Mouse (Mus musculus): ENCODE data around the gene Rufy2. TPM values are rescaled to one million over a fixed set of nuclear protein-coding genes. Genes with fewer than 3 reads are reported as not detected.
A peak's percentile ranks its signal among the peaks of the same experiment; 100 is the strongest.

The Rufy2 gene
- total RNA-seq, 2 experiments from 2014 or later, result 68.9 to 74.6 TPM

DNA sequence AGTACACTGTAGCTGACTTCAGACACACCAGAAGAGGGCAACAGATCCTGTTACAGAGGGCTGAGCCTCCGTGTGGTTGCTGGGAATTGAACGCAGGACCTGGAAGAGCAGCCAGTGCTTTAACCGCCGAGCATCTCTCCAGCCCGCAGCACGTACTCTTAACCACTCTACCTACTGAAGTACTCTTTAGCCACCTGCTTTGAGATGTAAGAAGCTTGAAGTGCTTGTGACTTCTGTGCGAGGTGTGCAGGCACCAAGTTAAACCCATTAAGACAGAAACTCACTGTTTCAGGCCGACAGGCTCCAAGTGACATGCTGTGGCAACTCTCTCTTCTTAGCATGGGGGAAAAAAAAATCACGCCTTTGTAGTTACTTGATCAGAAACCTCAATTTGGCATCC, 34.1 kb downstream of the Rufy2 start:
- DNase-seq (ENCODE audit: low spot score in 2 of 2), result no peak

GRCm38 (mm10) chr10:63019304-63019703, 39.3 kb downstream of the Rufy2 start:
- DNase-seq (ENCODE audit: low spot score in 2 of 2), result no peak

GRCm38 (mm10) chr10:63021702-63022101, 41.7 kb downstream of the Rufy2 start:
- no peak for DNase-seq (ENCODE audit: low spot score in 2 of 2)

DNA sequence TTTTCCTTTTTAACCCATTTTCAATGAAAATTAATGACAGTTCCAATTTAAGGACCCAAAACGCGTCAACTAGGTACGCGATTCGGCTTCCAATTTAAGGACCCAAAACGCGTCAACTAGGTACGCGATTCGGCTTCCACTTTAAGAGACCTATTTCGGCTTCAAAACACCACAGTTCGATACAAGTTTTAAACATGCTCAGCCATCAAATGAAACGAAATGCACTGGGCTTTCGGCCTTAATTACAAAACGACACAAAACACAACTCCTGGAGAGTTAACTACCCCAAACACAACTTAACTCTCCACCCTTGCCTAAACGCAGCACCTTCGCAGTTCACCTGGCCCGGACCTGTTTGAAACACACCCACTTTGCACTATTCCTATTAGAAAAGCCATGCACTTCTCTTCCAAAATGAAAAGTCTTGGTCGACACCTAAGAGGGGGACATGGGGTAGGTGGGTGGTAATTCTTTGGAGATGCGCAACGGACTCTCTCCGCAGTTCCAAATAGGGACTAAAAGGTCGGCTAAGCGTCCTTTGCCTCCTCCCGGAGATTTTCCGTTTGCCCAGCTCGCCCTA, 42.6 kb downstream of the Rufy2 start:
- DNase-seq (ENCODE audit: low spot score in 2 of 2), result no peak

DNA sequence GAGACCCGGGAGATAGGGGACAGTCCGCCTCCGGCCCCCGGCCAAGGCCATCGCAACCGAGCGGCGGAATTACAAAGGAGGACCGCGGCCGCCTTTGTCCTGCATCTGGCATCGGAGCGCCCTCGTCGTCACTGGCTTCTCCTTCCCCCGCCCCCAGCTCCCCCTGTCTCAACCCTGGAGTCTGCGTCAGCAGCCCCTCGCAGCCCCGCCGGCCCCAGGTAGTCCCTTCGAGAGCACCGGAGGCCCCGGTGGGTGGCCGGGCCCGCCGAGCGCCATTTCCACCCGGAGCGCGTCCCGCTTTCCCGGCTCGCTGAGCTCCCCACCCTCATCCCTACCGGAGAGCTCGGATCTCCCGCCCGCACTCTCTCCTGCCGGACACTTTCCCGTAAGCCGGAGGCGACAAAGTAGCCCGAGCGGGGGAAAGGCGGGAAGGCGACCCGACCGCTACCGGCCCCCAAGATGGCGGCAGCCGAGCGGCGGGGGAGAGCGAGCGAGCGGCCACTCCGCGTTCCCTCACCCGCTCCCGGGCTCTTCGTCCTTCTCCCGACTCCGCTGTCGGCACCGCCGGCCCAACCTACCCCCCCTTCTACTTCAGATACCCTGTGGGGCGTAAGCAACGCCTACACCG, 43.2 kb downstream of the Rufy2 start:
- DNase-seq (ENCODE audit: low spot score in 2 of 2), result peak; percentile 64 to 69

DNA sequence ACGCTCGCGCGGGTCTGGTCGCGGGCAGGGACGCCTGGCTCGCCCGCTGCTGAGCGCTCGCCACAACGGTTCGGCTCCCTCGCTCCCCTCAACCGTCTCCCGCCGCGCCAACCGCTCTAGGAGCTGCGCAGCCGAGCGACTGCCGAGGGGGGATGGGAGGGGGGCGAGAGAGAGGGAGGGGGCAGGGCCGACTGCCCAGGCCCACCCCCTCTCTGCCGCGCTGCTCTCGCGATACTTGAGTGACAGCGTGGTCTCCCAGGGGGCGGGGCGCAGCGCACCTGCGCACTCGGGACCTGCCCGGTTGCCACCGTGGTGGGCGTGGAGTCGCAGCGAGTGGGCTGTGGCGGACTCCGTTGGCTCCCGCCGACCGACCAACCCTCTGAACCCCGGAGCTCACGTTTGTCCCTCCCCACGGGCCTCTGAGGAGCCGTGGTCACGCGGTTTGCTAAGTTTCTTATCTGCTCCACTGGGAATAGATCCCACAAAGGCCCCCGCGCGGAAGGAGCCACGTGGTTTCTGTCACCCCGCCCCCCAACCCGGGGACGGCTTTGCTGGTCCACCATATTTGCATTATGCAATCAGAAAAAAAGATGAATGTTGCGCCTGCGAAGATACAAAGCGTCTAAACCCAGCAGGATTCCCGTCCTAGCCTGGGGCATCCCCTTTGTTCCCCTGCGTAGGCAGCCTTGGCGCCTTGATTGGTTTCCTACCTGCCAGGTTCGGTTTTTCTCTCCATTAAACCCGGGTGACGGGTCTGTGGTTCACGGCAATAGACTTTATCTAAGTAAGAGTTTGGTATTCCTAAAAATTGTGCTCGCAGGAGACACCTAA, 43.9 kb downstream of the Rufy2 start, which contains the start of the genes Hnrnph3 and Pbld2:
Gene Hnrnph3, minus strand, starts transcription at position 469 of the 831 bp plus-strand sequence.
Gene Pbld2, plus strand, starts transcription at position 567 of the 831 bp plus-strand sequence.
- DNase-seq (ENCODE audit: low spot score in 2 of 2), result peak; percentile 98 to 99

- peak in 1 of 2 experiments; percentile 68 for DNase-seq (ENCODE audit: low spot score in 2 of 2)
Measured at GRCm38 (mm10) chr10:63024580-63024910, 44.5 kb downstream of the Rufy2 start.

DNA sequence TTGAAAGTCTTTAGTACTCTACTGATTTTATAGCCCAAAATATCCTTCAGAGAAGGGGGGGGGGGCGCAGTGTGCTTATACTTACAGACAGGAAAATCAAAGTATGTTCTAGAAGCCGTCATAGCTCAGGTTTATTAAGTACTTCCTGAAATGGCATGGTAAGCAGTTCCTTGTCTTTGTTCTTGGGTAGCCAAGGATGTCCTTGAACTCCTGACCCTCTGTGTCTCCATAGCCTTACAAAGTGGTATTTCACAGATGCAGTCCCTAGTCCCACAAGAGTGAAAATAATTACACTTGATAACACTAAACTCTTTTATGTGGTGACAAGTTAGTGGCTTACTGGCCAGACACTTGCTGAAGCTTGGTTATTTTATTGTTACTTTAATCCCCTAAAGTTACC, 45.0 kb downstream of the Rufy2 start:
- DNase-seq (ENCODE audit: low spot score in 2 of 2), result no peak

GRCm38 (mm10) chr10:63025491-63026011, 45.5 kb downstream of the Rufy2 start:
- DNase-seq (ENCODE audit: low spot score in 2 of 2), result no peak

GRCm38 (mm10) chr10:63026156-63026794, 46.3 kb downstream of the Rufy2 start:
- DNase-seq (ENCODE audit: low spot score in 2 of 2), result peak in 1 of 2 experiments; percentile 53

DNA sequence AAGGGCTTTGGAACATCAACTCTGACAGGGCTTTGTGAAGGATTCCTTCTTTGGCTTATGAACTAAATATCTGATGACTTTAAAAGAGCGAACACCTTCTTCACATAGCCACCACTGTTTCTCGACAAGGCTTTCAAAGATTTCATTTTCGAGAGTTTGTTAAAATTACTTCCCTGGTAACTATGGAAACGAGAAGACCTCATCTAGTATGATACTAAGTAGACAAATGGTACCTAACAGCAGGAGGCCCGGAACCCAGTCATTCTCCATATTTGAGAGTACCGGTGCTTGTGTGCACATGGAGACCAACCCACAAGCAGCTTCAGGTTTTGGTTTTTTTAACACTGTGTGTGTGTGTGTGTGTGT, 46.8 kb downstream of the Rufy2 start:
- DNase-seq (ENCODE audit: low spot score in 2 of 2), result no peak

GRCm38 (mm10) chr10:63027376-63028161, 47.5 kb downstream of the Rufy2 start:
- DNase-seq (ENCODE audit: low spot score in 2 of 2), result no peak

DNA sequence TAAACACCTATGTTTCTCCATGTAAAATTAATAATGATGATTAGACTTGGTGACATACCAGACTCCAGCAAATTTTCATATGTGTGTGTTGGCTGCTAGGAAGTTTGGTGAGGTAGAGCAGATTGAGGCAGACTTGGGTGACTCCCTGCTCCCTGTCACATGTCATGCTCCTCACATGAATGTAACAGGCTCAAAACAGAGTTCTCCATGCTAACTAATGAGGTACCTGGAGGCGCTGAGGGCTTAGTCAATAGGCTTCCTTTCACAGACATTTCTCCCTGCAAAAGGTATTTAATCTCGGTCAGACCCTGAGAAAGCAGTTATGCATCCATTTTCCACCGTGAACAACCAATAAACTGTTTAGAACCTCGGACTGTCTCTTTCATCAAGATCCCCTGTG, 48.4 kb downstream of the Rufy2 start:
- DNase-seq (ENCODE audit: low spot score in 2 of 2), result no peak

DNA sequence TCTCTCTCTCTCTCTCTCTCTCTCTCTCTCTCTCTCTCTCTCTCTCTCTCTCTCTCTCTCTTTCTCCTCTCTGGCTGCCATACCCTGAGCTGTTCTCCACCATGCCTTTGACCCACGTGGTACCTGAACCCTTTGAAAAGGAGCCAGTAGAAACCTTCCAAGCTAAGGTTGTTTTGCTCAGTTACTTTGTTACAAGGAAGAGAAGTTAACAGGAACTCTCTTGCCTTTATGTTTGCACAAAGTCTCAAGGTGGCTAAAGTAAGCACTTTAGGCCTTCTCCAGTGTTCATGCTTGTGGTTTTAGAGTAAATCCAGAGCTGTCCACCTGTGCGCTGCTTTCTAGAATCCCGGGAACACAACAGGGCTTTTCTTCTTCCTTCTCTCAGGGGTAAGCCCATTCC, 52.2 kb downstream of the Rufy2 start:
- no peak for DNase-seq (ENCODE audit: low spot score in 2 of 2)

DNA sequence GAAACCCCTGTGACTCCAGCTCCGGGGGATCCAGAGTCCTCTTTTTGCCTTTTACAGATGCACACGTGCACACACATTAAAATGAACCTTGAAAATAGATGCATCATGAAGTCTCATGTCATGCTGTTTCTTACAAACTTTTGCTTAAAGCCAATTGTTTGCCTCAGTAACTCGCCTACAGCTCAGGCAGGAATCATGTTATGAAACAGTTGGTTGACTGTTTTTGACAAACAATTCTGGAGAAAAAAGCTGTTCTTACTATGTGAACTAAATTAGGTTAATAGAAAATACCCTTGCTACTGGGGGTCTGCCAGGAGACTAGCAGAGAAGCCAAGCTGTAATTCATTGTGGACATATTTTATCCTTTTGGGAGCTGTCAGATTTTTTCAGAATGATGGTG, 52.9 kb downstream of the Rufy2 start:
- DNase-seq (ENCODE audit: low spot score in 2 of 2), result peak in 1 of 2 experiments; percentile 59

- no peak for DNase-seq (ENCODE audit: low spot score in 2 of 2)
Measured at GRCm38 (mm10) chr10:63038571-63039320, 58.7 kb downstream of the Rufy2 start.

- no peak for DNase-seq (ENCODE audit: low spot score in 2 of 2)
Measured at GRCm38 (mm10) chr10:63039867-63040628, 60.0 kb downstream of the Rufy2 start.

DNA sequence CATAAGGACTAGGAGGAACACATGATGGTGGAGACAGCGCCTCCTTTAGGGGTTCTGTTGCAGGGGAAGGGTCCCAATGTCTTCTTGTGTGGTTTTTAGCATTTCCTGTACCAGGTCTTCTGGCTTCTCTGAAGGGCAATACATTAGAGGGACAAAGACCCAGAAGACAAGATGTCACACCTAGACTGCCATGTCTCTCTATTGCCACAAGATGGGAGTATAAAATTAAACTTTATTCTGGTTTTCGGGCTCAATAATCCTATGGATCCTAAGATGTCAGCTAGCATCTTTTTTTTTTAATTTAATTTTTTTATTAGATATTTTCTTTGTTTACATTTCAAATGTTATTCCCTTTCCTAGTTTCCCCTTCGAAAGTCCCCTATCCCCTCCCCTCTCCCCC, 63.1 kb downstream of the Rufy2 start:
- DNase-seq (ENCODE audit: low spot score in 2 of 2), result no peak

- DNase-seq (ENCODE audit: low spot score in 2 of 2), result no peak
Measured at GRCm38 (mm10) chr10:63047751-63048150, 67.7 kb downstream of the Rufy2 start.
